Mouse (Mus musculus) lung, postnatal 25 days (tissue): Measurements from ENCODE around the gene Tomm40l.
"Not testable (repeated sequence)": the region's sequence is repeated elsewhere in the genome, so short reads cannot be mapped to it uniquely, and the experiment has no call there.

Source experiments
- DNase-seq: peaks from one replicate; pipeline ENCODE4 v3.0.0; 2022; ENCODE audit warnings: low spot score

Gene Tomm40l

DNA sequence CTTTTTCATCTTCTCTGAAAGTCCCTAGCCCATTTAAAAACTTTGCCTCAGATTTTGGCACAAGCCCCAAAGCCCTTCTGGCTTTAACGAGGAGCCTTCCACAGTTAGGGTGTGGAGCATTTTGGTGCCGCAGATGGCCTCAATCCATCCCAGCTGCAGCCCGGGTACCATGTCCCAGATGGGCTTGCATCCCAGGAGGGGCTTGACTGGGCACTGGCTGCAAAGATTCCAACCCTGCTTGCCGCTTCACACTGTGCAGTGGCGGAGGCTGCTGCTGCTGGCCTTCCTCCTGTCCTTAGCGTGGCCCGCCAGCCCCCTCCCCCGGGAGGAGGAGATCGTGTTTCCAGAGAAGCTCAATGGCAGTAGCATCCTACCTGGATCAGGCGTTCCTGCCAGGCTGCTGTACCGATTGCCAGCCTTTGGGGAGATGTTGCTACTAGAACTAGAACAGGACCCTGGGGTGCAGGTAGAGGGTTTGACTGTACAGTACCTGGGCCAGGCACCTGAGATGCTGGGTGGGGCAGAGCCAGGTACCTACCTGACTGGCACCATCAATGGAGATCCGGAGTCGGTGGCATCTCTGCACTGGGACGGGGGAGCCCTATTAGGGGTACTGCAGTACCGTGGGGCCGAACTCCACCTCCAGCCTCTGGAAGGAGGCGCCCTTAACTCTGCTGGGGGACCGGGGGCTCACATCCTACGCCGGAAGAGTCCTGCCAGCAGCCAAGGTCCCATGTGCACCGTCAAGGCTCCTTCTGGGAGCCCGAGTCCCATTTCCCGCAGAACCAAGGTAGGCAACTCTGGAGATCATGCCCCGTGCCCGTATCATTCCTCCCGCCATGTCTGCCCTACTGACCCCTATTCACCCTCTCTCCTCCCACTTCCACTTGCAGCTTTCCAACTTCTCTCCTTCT is 28.6 kb upstream of the Tomm40l start, which contains the start of gene Ndufs2:
TSS of gene Ndufs2 (minus strand) at position 709 of the 914 bp plus-strand sequence.
- DNase-seq, result no peak

DNA sequence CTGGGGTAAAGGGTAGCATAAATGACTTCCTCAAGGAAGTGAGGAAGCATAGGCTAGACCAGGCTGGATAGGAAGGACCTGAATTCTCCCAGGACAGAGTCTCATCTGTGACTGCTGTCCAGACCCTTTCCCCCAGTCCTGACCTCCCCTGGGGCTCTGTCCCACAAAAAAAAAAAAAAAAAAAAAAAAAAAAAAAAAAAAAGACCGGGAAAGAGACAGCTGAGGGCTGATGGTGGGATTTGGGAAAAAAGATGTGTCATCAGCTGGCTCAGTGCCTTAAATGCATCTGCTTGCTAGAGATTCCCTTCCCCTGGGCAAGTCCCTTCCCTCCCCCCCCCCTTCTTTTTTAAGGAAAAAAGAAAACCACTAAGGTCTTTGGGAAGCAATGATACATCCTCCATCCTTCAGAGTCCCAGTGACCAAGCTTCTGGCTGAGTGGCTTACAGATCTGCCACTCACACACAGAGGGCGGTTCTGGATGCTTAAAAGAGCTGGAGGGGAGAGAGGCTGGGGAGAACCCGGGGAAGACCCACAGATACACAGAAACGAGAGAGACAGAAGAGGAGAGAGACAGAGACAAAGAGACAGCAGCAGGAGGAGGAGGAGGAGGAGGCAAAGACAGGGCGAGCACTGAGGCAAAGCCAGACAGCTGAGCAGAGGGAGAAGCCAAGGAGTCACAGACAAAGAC is 27.7 kb upstream of the Tomm40l start, which contains the start of gene Adamts4:
TSS of gene Adamts4 (plus strand) at position 509 of the 688 bp plus-strand sequence.
- DNase-seq, result no peak

GRCm38 (mm10) chr1:171248386-171249226 is 26.3 kb upstream of the Tomm40l start:
- no peak for DNase-seq

GRCm38 (mm10) chr1:171247916-171248315 is 25.6 kb upstream of the Tomm40l start:
- DNase-seq, result no peak

- no peak for DNase-seq
These were observed 25.1 kb upstream of the Tomm40l start for GRCm38 (mm10) chr1:171247453-171247841.

DNA sequence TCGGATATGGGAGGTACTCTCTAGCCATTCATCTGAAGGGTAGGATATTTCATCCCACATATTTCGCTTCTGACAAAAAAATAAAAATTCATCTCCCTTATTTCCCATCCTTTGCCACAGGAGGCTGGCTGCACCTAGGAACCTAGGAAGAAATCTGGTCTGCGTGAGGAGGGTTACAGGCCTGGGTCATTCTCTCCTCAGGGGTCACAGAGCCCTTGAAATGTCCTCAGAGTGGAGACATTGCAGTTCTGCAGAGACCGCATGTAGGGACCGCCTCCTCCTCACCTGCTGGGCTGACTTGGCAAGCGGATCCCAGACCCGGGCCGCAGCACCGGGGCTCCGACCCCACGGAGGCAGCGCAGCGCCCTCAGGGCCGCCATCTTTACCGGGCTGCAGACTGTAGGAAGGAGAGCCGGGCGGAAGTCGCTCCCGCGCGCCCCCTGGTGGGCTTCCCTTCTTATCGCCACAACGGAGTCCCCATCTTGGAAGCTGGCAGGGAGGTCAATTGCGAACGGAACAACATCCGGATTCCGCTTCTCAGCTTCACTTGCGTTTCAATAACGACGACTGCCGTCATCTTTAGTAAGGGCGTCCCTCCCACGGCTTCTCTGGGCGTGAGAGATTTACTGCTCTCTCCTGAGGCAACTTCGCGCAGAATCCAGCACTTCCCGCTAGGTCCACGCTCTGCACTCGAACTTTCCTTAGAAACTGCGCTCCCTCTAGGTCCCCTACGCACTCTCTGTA is 24.6 kb upstream of the Tomm40l start:
- peak; percentile 99 for DNase-seq

- DNase-seq, result no peak
These were observed 23.0 kb upstream of the Tomm40l start for GRCm38 (mm10) chr1:171245353-171245752.

GRCm38 (mm10) chr1:171241952-171242351 is 19.6 kb upstream of the Tomm40l start:
- DNase-seq, result not testable (repeated sequence)

GRCm38 (mm10) chr1:171240911-171241310 is 18.6 kb upstream of the Tomm40l start:
- DNase-seq, result no peak

GRCm38 (mm10) chr1:171239992-171240744 is 17.9 kb upstream of the Tomm40l start:
- DNase-seq, result peak; percentile 60

- peak; percentile 67 for DNase-seq
These were observed 16.1 kb upstream of the Tomm40l start for GRCm38 (mm10) chr1:171238463-171238862.

DNA sequence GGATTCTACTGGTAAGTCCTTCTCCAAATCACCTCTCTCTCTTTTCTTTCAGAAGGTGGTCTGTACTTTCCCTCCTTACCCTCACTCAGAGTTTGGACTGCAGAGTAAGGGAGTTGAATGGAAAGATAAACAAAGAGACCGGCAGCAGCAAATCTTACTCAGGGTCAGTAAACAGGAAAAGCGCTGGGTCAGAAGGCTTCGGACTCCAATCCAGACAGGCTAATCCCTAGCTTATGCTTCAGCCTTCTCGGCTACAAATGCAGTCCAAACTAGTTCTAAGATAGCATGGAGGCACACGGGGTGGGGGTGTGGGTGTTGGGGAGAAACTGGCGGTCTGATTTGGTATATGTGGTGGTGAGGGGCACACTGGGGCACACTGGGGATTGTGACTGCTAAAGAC is 15.1 kb upstream of the Tomm40l start:
- no peak for DNase-seq

DNA sequence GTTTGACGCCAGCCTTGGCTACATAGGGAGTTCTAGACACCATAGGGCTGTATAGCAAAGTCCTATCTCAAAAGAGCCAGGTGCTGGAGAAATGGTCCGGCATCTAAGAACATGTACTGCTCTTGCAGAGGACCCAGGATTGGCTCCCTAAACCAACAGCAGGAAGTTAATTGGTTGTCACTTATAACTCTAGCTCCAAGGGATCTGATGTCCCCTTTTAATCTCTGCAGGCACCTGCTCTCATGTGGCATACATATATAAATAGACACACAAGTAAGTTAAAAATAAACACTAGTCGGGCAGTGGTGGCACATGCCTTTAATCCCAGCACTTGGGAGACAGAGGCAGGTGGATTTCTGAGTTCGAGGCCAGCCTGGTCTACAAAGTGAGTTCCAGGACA is 13.5 kb upstream of the Tomm40l start:
- no peak for DNase-seq

GRCm38 (mm10) chr1:171234538-171234937 is 12.2 kb upstream of the Tomm40l start:
- no peak for DNase-seq

GRCm38 (mm10) chr1:171234126-171234525 is 11.8 kb upstream of the Tomm40l start, which contains the start of gene Fcer1g:
TSS of gene Fcer1g (minus strand) at chr1:171234365.
- peak; percentile 51 for DNase-seq

- DNase-seq, result peak; percentile 72
These were observed 10.8 kb upstream of the Tomm40l start for GRCm38 (mm10) chr1:171232800-171233730.

DNA sequence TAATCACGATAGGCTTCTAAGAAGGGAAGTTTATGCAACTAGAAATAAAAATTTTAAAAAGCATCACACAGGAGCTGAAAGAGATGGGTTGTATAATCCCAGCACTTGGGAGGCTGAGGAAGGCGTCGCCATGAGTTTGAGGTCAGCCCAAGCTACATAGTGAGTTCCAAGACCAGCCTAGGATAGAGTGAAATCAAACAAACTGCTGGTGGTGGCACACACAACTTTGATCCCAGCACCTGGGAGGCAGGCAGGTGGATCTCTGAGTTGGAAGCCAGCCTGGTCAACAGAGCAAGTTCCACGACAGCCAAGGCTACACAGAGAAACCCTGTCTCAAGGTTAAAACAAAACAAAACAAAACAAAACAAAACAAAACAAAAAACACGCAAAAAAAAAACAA is 10.0 kb upstream of the Tomm40l start:
- no peak for DNase-seq

GRCm38 (mm10) chr1:171231844-171232243 is 9.5 kb upstream of the Tomm40l start:
- DNase-seq, result no peak

DNA sequence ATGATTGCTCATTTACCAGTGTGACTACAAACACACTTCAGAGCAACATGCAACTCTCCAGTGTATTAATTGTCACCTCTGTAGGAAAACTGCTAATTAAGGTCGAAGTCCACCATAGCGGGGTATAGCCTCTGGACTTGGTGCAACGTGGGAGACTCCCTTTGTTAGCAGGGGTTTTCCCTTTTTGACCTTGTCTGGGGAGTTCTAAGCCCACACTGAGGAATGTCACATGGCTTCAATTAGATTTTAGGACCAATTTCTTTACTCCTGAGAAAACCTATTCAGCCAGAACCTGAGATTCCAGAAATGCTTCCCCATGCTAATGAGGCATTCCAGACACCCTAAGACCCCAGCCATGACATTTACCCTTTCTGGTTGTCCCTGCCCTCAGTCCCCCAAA is 7.9 kb upstream of the Tomm40l start:
- no peak for DNase-seq
